Mouse (Mus musculus): ENCODE data around the gene Tmem51. TPM values are rescaled to one million over a fixed set of nuclear protein-coding genes. Genes with fewer than 3 reads are reported as not detected.

Tmem51 gene
- total and polyA plus RNA-seq, 3 experiments: not detected

DNA sequence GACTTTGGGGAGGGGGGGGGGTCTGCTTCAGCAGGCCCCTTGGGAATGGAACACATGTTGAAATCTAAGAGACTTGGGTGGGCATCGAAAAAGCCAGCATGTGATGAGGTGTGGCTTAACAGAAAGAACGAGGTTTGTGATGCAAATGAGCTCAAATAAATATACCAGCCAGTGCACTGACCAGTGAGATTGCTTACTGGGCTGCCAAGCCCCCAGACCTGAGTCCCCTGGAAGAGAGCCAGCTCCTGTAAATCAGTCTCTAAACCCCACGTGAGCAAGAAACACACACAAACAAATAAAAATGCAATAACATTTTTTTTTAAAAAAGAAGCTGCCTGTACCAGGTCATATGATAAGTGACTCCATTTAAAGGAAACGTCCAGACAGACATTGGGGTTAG, 17.5 kb downstream of the Tmem51 start:
- no peak overlapping the region for H3K4me3 ChIP-seq (ENCODE audit: control insufficient read depth in 1 of 2, insufficient read depth in 1 of 2, low read depth in 2 of 2, low read length in 2 of 2)
- TF ChIP-seq MAX (IDR thresholded peaks at IDR 0.05; ENCODE audit: low read length): no peak
- TF ChIP-seq KAT2A (conservative IDR thresholded peaks at IDR 0.05; ENCODE audit: low read depth, low read length): no peak
- no peak for TF ChIP-seq CTCF (IDR thresholded peaks at IDR 0.05 in 2 of 3, conservative IDR thresholded peaks at IDR 0.05 in 1 of 3; ENCODE audit: control insufficient read depth in 1 of 3, insufficient read depth in 1 of 3, low read depth in 2 of 3, low read length in 3 of 3, poor library complexity in 1 of 3, severe bottlenecking in 1 of 3)
- TF ChIP-seq NRF1 (IDR thresholded peaks at IDR 0.05; ENCODE audit: insufficient read depth, low read depth, low read length, poor library complexity, severe bottlenecking): no peak
- no peak for TF ChIP-seq ZMIZ1 (IDR thresholded peaks at IDR 0.05; ENCODE audit: low read depth, low read length)
- TF ChIP-seq ELF1 (IDR thresholded peaks at IDR 0.05; ENCODE audit: low read depth, low read length): no peak
- TF ChIP-seq POLR2A (IDR thresholded peaks at IDR 0.05; ENCODE audit: control insufficient read depth in 1 of 2, insufficient read depth in 1 of 2, low read depth in 1 of 2, low read length in 2 of 2, poor library complexity in 1 of 2): no peak
- no peak for TF ChIP-seq MYC (IDR thresholded peaks at IDR 0.05; ENCODE audit: low read depth, low read length)
- TF ChIP-seq RCOR1 (IDR thresholded peaks at IDR 0.05; ENCODE audit: low read depth, low read length): no peak
- no peak for TF ChIP-seq TBP (IDR thresholded peaks at IDR 0.05; ENCODE audit: low read depth, low read length)
- no peak for TF ChIP-seq RAD21 (IDR thresholded peaks at IDR 0.05; ENCODE audit: low read depth, low read length)
- no peak for TF ChIP-seq USF2 (IDR thresholded peaks at IDR 0.05; ENCODE audit: borderline replicate concordance in 1 of 2, insufficient read depth in 1 of 2, low read depth in 1 of 2, low read length in 2 of 2)
- TF ChIP-seq NELFE (IDR thresholded peaks at IDR 0.05; ENCODE audit: low read depth, low read length): no peak
- TF ChIP-seq ZKSCAN1 (IDR thresholded peaks at IDR 0.05; ENCODE audit: low read depth, low read length): no peak
- TF ChIP-seq BHLHE40 (IDR thresholded peaks at IDR 0.05; ENCODE audit: borderline replicate concordance, low read depth, low read length): no peak
- no peak for TF ChIP-seq GATA1 (IDR thresholded peaks at IDR 0.05; ENCODE audit: low read depth, low read length)
- no peak for TF ChIP-seq TAL1 (IDR thresholded peaks at IDR 0.05; ENCODE audit: low read length)
- TF ChIP-seq MXI1 (IDR thresholded peaks at IDR 0.05; ENCODE audit: low read depth, low read length): no peak
- no peak for TF ChIP-seq USF1 (IDR thresholded peaks at IDR 0.05; ENCODE audit: low read depth, low read length)
- H3K9me3 ChIP-seq (replicated peaks; ENCODE audit: insufficient read depth, low read length): no peaks in the 10 kb centered on the region
- no peak overlapping the region for H3K9ac ChIP-seq (ENCODE audit: control insufficient read depth, low read depth, low read length, poor library complexity, severe bottlenecking)
- no peak for DNase-seq (ENCODE audit: low read depth, low spot score)
- H3K36me3 ChIP-seq (ENCODE audit: control insufficient read depth in 1 of 2, insufficient read depth in 2 of 2, low read length in 2 of 2): no peaks in the 10 kb centered on the region
- H3K4me1 ChIP-seq (ENCODE audit: control insufficient read depth in 1 of 2, insufficient read depth in 2 of 2, low read length in 2 of 2): no peaks in the 10 kb centered on the region
- H3K79me2 ChIP-seq (ENCODE audit: control insufficient read depth, insufficient read depth, low read length, poor library complexity): no peaks in the 10 kb centered on the region
- no peaks in the 10 kb centered on the region for H3K27me3 ChIP-seq (ENCODE audit: control insufficient read depth in 1 of 2, insufficient read depth in 2 of 2, low read length in 2 of 2)
- no peak overlapping the region for H3K27ac ChIP-seq (ENCODE audit: control insufficient read depth, low read depth, low read length)

GRCm38 (mm10) chr4:142065835-142066234, 18.3 kb downstream of the Tmem51 start:
- Histone ChIP-seq H3K27ac (ENCODE audit: control insufficient read depth, low read depth, low read length) (no peak overlapping the region), H3K9me3 (replicated peaks; ENCODE audit: insufficient read depth, low read length) (no peaks in the 10 kb centered on the region), H3K4me3 (ENCODE audit: control insufficient read depth in 1 of 2, insufficient read depth in 1 of 2, low read depth in 2 of 2, low read length in 2 of 2) (no peak overlapping the region), H3K36me3 (ENCODE audit: control insufficient read depth in 1 of 2, insufficient read depth in 2 of 2, low read length in 2 of 2) (no peaks in the 10 kb centered on the region), H3K27me3 (ENCODE audit: control insufficient read depth in 1 of 2, insufficient read depth in 2 of 2, low read length in 2 of 2) (no peaks in the 10 kb centered on the region), H3K4me1 (ENCODE audit: control insufficient read depth in 1 of 2, insufficient read depth in 2 of 2, low read length in 2 of 2) (no peaks in the 10 kb centered on the region), H3K79me2 (ENCODE audit: control insufficient read depth, insufficient read depth, low read length, poor library complexity) (no peaks in the 10 kb centered on the region), H3K9ac (ENCODE audit: control insufficient read depth, low read depth, low read length, poor library complexity, severe bottlenecking) (no peak overlapping the region)
- no peak for TF ChIP-seq CHD1 (IDR thresholded peaks at IDR 0.05; ENCODE audit: low read depth, low read length)
- TF ChIP-seq UBTF (IDR thresholded peaks at IDR 0.05; ENCODE audit: borderline replicate concordance, insufficient read depth, low read depth, low read length): no peak
- no peak for TF ChIP-seq E2F4 (IDR thresholded peaks at IDR 0.05; ENCODE audit: borderline replicate concordance, low read depth, low read length)
- no peak for TF ChIP-seq TCF12 (IDR thresholded peaks at IDR 0.05; ENCODE audit: low read depth, low read length)
- no peak for TF ChIP-seq ELF1 (IDR thresholded peaks at IDR 0.05; ENCODE audit: low read depth, low read length)
- no peak for TF ChIP-seq POLR2AphosphoS5 (IDR thresholded peaks at IDR 0.05; ENCODE audit: borderline replicate concordance, low read depth, low read length)
- TF ChIP-seq SMC3 (IDR thresholded peaks at IDR 0.05; ENCODE audit: low read depth, low read length): no peak
- no peak for TF ChIP-seq HCFC1 (IDR thresholded peaks at IDR 0.05; ENCODE audit: low read depth, low read length)
- no peak for TF ChIP-seq MYB (IDR thresholded peaks at IDR 0.05; ENCODE audit: low read depth, low read length)
- TF ChIP-seq KAT2A (conservative IDR thresholded peaks at IDR 0.05; ENCODE audit: low read depth, low read length): no peak
- TF ChIP-seq ZC3H11A (IDR thresholded peaks at IDR 0.05; ENCODE audit: low read depth, low read length): no peak
- TF ChIP-seq POLR2AphosphoS2 (IDR thresholded peaks at IDR 0.05; ENCODE audit: low read length): no peak
- DNase-seq (ENCODE audit: low read depth, low spot score): no peak

Data from MEL (cell line).